Mouse (Mus musculus) left cerebral cortex, adult 2 months (tissue): Measurements from ENCODE around the gene Hist1h2ba. TPM values are rescaled to one million over a fixed set of nuclear protein-coding genes. Genes with fewer than 3 reads are reported as not detected.

ENCODE experiments used
- DNase-seq, 2 experiments: peaks; one replicate each; pipeline ENCODE4 v3.0.0; 2021 to 2022; ENCODE audit warnings: low spot score in 2 of 2, mixed read lengths in 1 of 2; ENCODE audit errors: extremely low spot score in 1 of 2
- H3K27ac ChIP-seq: fragments of 200-600 bp; 2 replicates; pipeline ENCODE4 v1.8.1; 2022
- H3K4me3 ChIP-seq: fragments of 200-600 bp; 2 replicates; pipeline ENCODE4 v1.8.1; 2022
- CTCF ChIP-seq: fragments of 200-600 bp; IDR thresholded peaks from 2 replicates; pipeline ENCODE4 v1.8.1; 2022; ENCODE audit warnings: antibody characterized with exemption, mild to moderate bottlenecking, moderate library complexity
- intact Hi-C: fragments of 180-260 bp; cut with DNase I; formaldehyde crosslinking; loops from one replicate; pipeline ENCODE4 v1.15.1; 2025
- microRNA-seq, 2 experiments: library from miRNA; unstranded; fragments of <30 nt; microRNA quantifications; one replicate each; pipeline ENCODE4 v1.2.0; 2021
- total RNA-seq, 2 experiments: library from RNA; stranded (reverse); gene quantifications; 2 replicates each; pipeline ENCODE4 v1.2.3; 2021

Gene Hist1h2ba
- total RNA-seq, 2 experiments from 2014 or later: not detected

DNA sequence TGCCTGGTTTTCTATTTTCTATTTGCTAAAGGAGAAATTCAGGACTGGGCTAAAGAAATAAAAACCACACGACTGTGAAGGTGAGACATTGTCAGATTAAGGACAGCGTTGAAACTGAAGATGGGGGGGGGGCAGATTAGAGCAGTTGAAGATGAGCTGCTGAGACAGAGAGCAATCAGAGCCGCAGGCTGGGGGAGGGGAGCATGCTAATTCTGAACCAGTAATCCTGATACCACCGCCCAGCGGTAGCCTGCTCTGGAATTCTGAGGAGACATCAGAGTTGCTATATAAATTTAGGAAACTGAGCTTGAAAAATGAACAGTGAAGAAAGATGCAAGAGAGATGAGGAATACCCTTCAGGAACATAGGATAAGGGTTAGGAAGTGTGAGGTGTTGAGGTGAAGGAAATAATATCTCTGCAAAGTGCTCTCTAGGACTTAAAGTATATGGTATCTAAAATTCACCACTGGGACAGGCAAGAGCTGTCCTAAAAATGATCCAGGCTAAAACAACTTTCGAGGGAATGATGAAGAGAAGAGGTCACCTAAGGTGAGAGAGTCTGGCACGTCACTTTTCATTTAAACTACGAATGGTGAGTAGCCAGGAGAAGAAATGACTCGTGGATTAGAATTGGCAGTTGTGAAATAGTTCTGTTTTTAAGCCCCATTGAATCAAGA is 41.2 kb downstream of the Hist1h2ba start:
- H3K4me3 ChIP-seq: no peak overlapping the region
- no peak for DNase-seq
- no peak overlapping the region for H3K27ac ChIP-seq
- no peak for TF ChIP-seq CTCF
- intact Hi-C loops: no loop called here

DNA sequence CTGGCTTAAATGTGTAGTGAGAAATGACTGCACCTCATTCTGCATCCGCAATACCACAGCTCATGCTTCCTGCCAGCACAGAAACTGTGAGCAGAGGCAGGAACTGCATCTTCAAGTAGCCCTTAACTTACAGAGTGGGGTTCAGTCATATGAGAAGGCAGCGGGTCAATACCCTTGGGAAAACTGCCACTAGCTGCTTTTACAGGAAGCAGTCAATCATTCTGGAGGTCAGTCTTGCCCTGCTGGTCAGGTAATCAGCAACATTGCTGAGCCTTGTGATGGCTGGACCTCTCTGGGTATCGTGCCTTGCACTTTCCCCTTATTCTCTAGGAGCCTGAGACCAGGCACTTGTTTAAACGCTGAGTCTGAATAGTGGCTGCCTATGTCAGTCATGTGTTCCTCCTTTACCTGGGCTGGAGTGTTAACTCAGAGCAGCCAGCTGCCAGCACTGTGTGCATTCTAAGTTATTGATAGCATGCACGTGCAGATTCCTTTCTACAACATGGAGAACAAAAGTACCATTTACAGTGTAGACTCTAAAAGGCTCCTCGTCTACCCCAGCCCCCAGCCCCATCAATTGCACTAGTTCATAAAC is 44.8 kb downstream of the Hist1h2ba start:
- no peak for DNase-seq
- Histone ChIP-seq H3K27ac (no peak overlapping the region), H3K4me3 (no peak overlapping the region)
- TF ChIP-seq CTCF: no peak
- intact Hi-C loops: no loop called here

DNA sequence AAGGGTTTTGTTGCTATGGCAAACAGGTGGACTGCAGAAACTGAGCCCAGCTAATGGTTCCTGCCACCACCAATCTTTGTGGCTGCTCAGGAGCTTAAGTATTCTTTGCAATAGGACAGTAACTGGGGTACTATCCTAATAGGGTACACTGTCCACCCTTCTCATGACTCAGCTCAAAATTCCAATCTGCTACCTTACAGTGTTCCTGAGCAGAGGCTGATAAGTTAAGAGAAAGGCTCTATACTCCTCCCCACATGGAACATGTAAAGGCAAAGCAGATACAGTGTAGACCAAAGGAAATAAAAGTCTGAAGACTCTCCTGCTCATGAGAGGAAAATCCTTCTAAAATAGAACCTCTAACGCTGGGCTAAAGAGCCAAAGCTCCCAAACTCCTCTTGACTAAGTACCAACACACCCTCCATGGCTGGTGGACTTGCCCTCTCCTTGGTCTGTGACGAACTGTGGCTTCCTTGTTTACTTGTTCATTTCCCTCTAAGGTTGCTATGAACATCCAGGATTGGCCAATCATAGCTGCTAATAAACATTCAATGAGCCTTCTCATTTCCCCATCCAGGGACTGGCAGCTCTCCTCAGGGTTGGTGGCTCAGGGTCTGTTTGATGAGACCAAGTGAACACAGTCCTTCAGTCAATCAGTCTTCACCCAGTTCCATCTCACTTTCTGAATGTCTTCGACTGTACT is 46.8 kb downstream of the Hist1h2ba start:
- no peak for TF ChIP-seq CTCF
- Histone ChIP-seq H3K4me3 (no peak overlapping the region), H3K27ac (no peak overlapping the region)
- intact Hi-C loops: no loop called here
- no peak for DNase-seq

DNA sequence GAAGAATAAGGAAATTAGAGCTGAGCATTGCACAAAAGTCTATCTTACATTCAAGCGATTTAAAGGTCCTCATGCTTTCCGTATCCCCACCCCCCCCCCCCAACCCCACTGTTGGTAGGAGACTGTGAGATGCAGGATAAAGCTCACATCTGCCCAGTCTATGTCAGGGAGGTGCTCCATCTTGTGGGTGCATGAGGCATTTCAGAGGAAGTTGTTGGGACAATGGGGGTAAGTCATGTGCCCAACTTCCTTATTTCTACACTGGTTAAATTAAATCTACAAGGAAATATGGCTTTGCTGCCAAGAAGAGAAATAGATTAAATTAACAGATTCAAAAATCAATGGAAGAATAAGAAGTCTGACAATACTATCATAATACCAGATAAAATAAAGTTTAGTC is 48.4 kb downstream of the Hist1h2ba start:
- TF ChIP-seq CTCF: peak; percentile 47
- no peak for DNase-seq
- Histone ChIP-seq H3K27ac (no peak overlapping the region), H3K4me3 (no peak overlapping the region)
- intact Hi-C loops: loop anchor here (2.0 kb wide), 1 partner anchor 51 kb away; no protein-coding TSS in a partner anchor

Small RNA genes within 50 kb of the gene (microRNA-seq; reads per million reads assigned to microRNA genes)
- gene Gm44344: 0 reads per million in 2 experiments

Other genes with a start within 250 kb of the Hist1h2ba start
- 10 to 100 TPM; 27.0 to 29.1 TPM for gene Hist1h2bc, start 250.0 kb downstream of the Hist1h2ba start, total RNA-seq
- gene Hist1h1t, start 238.3 kb downstream of the Hist1h2ba start, total RNA-seq: not detected
- 100 to 1,000 TPM; 103 TPM for gene Hist1h4c, start 235.7 kb downstream of the Hist1h2ba start, total RNA-seq
- 1 to 10 TPM; 2.4 to 3.1 TPM for gene Hfe, start 223.3 kb downstream of the Hist1h2ba start, total RNA-seq
- gene Hist1h1c, start 195.3 kb downstream of the Hist1h2ba start, total RNA-seq: 10 to 100 TPM; 53.4 to 53.7 TPM
- 1 to 10 TPM; 1.0 to 1.3 TPM for gene Hist1h3c, start 188.6 kb downstream of the Hist1h2ba start, total RNA-seq
- gene Hist1h2bb, start 187.4 kb downstream of the Hist1h2ba start, total RNA-seq: 10 to 100 TPM; 12.3 to 19.0 TPM
- gene Hist1h2ab, start 183.0 kb downstream of the Hist1h2ba start, total RNA-seq: 10 to 100 TPM; 19.9 to 21.0 TPM
- 1 to 10 TPM; 6.6 to 7.5 TPM for gene Hist1h3b, start 181.9 kb downstream of the Hist1h2ba start, total RNA-seq
- 10 to 100 TPM; 62.5 to 93.5 TPM for gene Hist1h4b, start 177.1 kb downstream of the Hist1h2ba start, total RNA-seq
- gene Hist1h4a, start 172.9 kb downstream of the Hist1h2ba start, total RNA-seq: 10 to 100 TPM; 53.1 to 70.3 TPM
- gene Hist1h3a, start 171.8 kb downstream of the Hist1h2ba start, total RNA-seq: 10 to 100 TPM; 31.1 to 37.0 TPM
- 10 to 100 TPM; 21.6 to 22.6 TPM for gene Hist1h1a, start 170.5 kb downstream of the Hist1h2ba start, total RNA-seq
- not detected for gene Trim38, start 164.2 kb downstream of the Hist1h2ba start, total RNA-seq
- gene Slc17a2, start 127.2 kb downstream of the Hist1h2ba start, total RNA-seq: not detected
- not detected for gene Slc17a3, start 94.7 kb downstream of the Hist1h2ba start, total RNA-seq
- gene Slc17a1, start 66.4 kb downstream of the Hist1h2ba start, total RNA-seq: not detected
- gene Slc17a4, start 19.1 kb downstream of the Hist1h2ba start, total RNA-seq: not detected
- gene Hist1h2aa, start 306 bp upstream of the Hist1h2ba start, total RNA-seq: not detected
- under 1 TPM in 1 of 2 experiments, not detected in 1; 0.68 TPM for gene Scgn, start 57.1 kb upstream of the Hist1h2ba start, total RNA-seq